Mouse (Mus musculus): ENCODE data around the gene Pdpk1. TPM values are rescaled to one million over a fixed set of nuclear protein-coding genes. Genes with fewer than 3 reads are reported as not detected.

The Pdpk1 gene
- total RNA-seq (2021), result 100 to 1,000 TPM; 107 to 110 TPM

DNA sequence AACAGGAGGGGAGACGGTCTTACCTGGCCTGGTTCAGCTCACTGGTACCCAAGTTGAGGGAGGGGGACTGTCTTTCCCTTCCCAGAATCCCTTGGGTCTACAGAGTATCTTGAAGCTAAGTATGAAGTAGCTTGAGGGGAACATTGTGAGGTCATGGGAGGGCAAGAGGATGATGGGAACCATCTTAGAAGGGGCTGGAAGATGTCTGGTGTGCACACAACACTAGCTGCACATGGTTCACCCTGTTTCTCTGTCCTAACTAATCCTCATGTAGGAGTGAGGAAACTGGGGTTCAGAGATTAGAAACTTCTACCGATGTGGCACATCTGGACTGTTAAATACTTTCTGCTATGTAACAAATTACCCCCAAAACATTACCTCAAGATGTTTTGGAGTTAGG lies at the start of gene Pdpk1:
Gene Pdpk1 (minus strand): TSS at position 101 of the 400 bp plus-strand sequence.
- no peak for DNase-seq (ENCODE audit: low spot score in 2 of 2)
- intact Hi-C loops (cut with DNase I), result no loop called here

DNA sequence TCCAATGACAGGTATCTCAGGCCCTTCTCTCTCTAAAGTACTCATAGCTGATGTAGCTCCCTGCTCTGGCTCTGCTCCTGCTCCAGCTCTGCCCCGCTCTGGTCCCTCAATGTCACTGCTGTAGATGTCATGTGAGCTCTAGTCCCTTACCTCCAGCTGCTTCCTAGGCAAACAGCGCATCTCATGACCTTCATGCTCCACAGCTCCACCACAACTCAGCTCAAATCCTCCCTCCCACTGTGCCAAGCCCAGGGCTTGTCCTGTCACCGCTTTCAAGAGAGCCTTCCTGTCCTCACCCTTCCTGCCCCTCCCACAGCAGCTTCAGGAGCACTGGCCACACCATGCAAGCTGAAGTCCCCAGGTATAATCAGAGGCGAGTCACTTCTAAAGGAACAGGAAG lies 49.0 kb upstream of the Pdpk1 start:
- intact Hi-C loops (cut with DNase I), result no loop called here
- DNase-seq (ENCODE audit: low spot score in 2 of 2), result no peak

DNA sequence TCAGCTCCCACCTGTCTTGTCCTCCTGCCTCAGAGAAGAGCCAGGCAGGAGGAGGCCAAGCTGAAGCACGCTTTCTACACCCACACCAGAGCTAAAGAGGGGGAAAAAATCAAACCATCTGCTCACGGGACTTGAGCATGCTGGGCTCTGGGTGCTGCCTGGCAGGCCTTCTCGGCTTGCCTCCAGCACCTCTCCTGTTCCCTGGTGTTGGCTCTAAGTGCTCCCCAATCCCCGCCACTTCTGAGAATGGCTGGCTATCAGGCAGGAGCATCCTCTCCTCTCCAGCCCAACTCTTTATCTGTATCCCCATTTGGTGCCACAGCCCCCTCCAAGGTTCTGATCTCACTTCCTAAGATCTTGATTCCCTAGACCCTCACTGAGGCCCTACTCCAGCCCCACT lies 48.5 kb upstream of the Pdpk1 start:
- DNase-seq (ENCODE audit: low spot score in 2 of 2), result peak; percentile 74 to 80
- intact Hi-C loops (cut with DNase I), result no loop called here

DNA sequence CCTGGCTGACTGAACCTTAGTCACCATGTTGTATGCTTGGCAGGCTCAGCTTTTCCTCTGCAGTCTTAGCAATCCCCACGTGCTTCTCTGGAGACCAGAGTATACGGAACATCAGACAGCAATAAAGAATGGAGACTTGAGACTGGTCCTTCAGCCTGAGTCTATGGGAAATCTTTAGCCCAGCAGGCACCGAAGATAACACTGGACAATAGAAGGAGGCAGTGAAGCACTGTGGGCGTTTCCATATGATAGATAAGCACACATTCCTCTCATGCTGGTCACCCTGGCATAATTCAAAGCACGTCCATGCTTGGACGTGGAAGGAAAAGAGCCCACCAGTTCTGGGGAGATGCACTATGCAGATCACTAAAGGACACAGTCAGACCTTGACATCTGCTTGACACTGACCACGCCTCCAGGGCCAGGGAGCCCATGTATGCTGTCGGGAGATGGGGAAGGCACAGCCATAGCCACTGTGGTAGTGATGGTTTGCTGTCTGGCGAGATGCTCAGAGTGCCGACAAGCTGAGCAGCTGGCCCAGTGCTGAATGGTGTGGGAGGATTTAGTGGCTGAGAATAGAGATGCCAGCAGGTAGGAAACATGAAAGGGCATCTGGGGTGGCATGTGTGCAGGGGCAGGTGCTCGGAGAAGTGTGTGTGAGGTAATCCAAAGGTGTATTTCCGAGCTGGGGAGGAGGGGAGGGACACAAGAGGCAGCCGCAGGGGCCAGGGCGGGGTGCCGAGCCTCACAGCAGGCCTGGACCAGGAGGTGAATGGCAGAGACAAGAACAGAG lies 46.5 kb upstream of the Pdpk1 start:
- peak; percentile 51 to 64 for DNase-seq (ENCODE audit: low spot score in 2 of 2)

DNA sequence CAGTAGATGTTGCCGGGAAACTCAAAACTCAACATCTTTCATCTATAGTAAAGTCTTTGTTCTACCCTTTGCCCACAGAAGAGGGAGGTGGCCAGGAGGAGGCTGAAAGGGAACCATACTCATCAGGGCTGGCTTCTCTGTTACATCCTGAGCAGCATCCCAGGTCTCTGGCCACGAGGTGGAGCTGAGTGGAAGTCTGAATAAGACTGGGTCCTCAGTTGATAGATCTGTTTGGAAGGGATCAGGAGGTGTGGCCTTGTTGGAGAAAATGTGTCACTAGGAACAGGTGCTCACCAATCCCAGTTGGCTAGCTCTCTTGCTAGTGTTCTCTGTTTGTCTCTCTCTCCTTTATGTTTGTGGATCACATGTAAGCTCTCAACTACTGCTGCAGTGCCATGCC lies 44.6 kb upstream of the Pdpk1 start:
- intact Hi-C loops (cut with DNase I), result no loop called here
- DNase-seq (ENCODE audit: low spot score in 2 of 2), result no peak

More for the DNA sequence above, 46.5 kb upstream of the Pdpk1 start:
- intact Hi-C loops (cut with DNase I), result no loop called here

DNA sequence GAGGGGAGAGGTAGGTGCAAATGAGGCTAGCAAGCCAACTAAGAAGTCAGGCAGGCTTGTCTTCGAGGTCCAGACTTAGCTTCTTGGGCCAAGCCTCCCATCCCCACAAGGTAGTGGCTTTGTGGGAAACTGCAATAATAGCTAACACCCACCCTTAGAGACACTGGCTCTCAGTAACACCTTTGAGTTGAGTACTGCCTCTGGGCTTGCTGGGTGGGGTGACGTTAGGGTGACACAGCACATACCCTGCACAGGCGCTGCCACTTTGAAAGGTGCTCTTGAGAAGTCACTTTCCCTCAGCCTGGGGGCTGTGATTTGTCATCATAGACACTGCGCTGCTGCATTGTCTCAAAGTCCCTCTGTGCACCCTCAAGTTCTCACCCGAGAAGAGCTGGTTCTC lies 43.0 kb upstream of the Pdpk1 start:
- intact Hi-C loops (cut with DNase I), result no loop called here
- no peak for DNase-seq (ENCODE audit: low spot score in 2 of 2)

DNA sequence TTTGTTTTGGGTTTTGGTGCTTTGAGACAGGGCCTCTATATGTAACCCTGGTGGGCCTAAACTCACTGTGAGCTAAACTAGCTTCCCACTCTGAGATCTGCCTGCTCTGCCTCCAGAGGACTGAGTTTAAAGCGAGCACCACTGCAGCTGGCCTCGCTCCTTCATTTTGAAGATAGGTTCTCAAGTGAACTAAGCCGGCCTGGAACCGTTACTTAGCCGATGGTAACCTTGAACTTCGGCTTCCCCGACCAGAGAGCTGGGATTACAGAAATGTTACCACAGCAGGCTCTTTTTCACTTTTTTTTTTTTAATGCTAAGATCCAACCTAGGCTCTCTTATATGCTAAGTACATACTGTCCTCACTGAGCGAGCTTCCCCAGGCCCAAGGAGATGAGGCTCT lies 42.5 kb upstream of the Pdpk1 start:
- DNase-seq (ENCODE audit: low spot score in 2 of 2), result no peak
- intact Hi-C loops (cut with DNase I), result no loop called here

DNA sequence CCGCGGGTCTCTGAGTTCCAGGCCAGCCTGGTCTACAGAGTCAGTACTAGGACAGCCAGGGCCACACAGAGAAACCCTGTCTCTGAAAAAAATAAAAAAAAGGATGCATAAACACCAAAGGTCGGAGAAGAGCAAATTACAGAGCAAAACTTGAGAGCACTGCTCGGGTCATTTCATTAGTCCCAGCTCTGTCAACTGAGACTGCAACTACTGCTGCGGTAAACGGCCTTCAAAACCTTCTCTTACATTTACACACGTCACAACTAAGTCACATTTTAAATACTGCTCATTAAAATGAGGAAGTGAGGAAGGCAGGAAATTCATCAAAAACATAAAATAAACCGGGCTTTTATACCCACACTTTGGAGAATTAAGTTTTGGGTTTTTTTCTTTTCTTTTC lies 42.1 kb upstream of the Pdpk1 start:
- no peak for DNase-seq (ENCODE audit: low spot score in 2 of 2)
- intact Hi-C loops (cut with DNase I), result no loop called here

DNA sequence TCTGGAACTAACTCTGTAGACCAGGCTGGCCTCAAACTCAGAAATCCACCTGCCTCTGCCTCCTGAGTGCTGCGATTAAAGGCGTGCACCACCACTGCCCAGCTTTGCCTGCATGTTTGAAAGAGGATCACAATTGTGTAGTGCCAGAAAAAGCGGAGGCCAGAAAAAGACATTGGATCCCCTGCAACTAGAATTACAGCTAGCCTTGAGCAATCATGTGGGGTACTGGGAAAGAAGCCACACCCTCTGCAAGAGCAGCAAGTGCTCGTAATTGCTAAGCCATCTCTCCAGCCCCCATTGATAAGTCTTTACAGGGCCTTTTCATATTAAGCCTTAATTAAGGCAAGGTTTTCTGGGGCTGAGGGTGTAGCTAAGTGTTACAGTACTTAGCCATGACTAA lies 40.8 kb upstream of the Pdpk1 start:
- no peak for DNase-seq (ENCODE audit: low spot score in 2 of 2)
- intact Hi-C loops (cut with DNase I), result no loop called here

DNA sequence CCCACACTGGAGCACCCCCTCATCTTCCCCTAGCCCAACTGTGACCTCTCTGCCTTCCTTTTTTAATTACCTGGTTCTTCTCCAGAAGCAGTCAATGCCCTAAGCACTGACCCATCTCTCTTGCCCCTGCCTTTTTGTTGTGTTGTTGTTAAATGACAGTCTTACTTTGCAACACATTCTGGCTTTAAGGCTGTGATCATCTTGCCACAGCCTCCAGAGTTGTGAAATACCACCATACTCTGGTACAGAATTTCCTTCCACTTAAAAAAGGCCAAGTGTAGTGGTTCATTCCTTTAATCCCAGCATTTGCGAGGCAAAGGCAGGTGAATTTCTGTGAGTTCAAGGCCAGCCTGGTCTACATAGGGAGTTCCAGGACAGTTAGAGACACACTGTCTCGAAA lies 40.2 kb upstream of the Pdpk1 start:
- DNase-seq (ENCODE audit: low spot score in 2 of 2), result no peak
- intact Hi-C loops (cut with DNase I), result no loop called here

DNA sequence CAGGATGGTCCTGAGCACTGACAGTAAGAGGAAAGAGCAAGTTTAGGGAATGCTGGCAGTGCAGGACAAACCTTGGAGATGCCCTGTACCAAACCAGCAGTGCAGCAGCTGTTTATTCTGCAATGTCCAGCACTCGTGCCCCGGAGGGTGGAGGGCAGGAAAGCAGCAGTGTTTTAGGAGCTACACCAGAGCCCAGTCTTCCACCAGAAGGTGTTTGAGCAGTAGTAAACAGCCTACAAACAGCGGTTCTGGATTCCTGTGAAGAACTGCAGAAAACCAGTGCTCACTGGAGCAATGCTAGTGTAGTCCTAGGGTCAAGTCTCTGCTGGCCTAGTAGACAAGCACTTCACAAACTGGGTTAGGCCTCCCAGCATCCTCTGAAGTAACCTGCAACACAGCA lies 23.5 kb upstream of the Pdpk1 start:
- intact Hi-C loops (cut with DNase I), result loop anchor here (5.0 to 10.0 kb wide), 2 partner anchors 178 to 221 kb away; partner anchors contain the start of genes Abca17 and Abca3
- no peak for DNase-seq (ENCODE audit: low spot score in 2 of 2)

DNA sequence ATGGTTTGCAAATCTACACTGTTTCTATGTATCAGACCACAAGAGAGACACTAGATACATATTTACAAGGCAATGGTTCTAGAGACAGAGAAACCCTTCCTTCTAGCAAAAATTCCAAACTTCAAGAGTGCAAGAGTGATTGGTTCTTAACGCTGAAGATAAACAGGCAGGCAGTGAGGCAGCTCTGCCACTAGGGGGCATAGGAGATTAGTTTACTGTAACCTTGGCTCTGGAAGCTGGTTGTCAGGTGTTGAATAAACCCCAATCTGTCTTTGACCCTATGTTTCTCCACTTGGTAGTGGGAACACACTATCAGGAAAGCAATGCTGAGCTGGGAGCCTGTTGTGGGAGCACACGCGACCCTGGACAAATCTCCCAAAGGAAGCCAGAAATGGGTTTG lies 22.7 kb upstream of the Pdpk1 start:
- intact Hi-C loops (cut with DNase I), result loop anchor here (5.0 to 10.0 kb wide), 2 partner anchors 179 to 221 kb away; partner anchors contain the start of genes Abca17 and Abca3

DNA sequence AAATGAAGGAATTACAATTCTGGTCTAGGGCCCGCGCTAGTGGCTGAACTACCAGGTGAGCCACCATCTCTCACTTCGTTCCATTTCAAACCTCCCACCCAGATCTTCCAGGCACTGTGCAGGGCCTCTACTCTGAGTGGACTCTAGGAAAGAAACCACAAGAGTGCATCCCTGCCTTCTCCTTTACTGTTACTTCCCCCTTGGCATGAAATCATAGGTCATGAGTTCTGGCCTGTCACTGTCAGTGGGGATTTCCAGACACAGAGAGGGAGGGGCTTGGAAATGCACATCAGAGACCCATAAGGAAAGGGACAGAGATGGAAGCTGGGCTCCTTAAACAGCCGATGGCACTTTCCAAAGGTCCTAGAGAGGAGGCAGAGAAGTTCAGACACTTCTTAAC lies 21.0 kb upstream of the Pdpk1 start:
- DNase-seq (ENCODE audit: low spot score in 2 of 2), result no peak
- intact Hi-C loops (cut with DNase I), result loop anchor here (5.0 to 10.0 kb wide), 2 partner anchors 181 to 223 kb away; partner anchors contain the start of genes Abca17 and Abca3

More for the DNA sequence above, 22.7 kb upstream of the Pdpk1 start:
- DNase-seq (ENCODE audit: low spot score in 2 of 2), result peak; percentile 41 to 58

DNA sequence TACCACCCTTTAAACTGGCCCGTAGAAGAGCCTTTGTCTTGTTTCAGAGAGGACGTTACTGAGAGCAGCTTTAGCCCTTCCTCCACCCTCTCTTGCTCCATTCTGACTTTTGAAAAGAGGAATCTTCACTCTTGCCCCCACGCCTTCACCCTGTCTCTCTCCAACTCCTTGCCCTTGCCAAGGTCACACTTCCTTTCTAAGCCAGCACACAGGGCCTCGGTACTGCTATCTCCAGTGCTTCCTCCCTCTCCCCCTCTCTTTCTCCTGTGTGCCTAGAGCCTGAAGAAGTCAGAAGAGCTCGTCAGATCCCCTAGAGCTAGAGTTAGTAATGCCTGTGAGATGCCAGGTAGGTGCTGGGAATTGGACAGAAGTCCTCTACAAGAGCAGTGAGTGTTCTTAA lies 20.0 kb upstream of the Pdpk1 start:
- DNase-seq (ENCODE audit: low spot score in 2 of 2), result no peak
- intact Hi-C loops (cut with DNase I), result loop anchor here (5.0 to 10.0 kb wide), 2 partner anchors 182 to 224 kb away; partner anchors contain the start of genes Abca17 and Abca3

DNA sequence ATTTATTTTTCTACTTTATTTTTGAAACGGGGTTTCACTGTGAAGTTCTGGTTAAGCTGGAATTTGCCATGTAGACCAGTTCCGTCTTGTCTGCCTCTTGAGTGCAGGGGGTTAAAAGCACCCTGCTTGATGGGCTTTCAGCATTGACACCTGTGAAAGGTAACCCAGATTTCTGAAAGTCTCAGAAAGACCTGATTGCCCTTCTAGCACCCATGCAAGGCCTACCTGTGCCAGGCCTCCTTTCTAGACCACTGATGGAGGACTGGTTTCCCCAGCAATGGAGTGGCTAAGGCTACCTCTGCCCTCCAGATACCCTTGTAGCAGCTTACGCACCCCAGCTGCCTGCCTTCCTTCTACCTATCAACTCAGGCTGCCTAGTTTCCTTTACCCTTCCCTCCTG lies 19.4 kb upstream of the Pdpk1 start:
- intact Hi-C loops (cut with DNase I), result loop anchor here (5.0 to 10.0 kb wide), 2 partner anchors 182 to 225 kb away; partner anchors contain the start of genes Abca17 and Abca3

DNA sequence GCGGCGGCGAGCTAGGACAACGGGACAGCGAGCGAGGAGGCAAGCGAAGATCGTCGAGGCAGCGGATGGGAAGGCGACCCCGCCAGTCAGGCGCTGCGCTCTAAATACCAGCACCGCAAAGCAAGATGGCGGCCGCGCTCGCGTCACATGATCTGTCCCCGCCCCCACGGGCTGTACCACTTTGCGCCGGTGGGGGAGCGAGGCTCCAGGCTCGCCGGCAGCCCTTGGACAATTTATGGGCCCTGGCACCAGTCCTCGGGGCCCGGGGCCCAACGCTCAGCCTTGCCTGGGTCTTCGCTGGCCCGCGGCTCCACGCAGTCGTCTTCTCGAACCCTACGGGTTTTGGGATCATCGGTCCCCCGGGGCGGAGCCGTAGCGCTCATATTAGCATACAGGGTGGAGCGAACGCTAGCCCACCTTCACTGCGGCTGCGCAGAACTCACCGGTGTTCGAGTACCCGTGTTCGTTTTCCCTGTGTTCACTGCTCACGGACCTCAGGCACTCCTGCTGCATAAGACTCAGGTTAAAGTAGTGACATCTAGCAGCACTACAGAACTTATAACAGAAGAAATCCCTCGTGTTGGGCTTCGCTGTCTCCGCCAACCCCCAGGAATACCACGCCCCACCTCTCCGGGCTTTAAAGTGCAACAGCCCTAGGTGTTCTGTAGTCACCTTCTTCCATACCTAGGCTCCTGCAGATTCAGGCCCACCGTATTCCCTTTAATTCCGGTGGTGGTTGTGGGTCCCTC lies 18.8 kb upstream of the Pdpk1 start, which contains the start of gene Atp6v0c:
Gene Atp6v0c (minus strand): TSS at position 386 of the 749 bp plus-strand sequence.
- intact Hi-C loops (cut with DNase I), result loop anchor here (2.0 to 10.0 kb wide), 4 partner anchors 37 to 245 kb away; partner anchors contain the start of genes Abca17, Abca3 and Rnps1
- DNase-seq (ENCODE audit: low spot score in 2 of 2), result peak; percentile 95 to 96

More for the DNA sequence above, 19.4 kb upstream of the Pdpk1 start:
- no peak for DNase-seq (ENCODE audit: low spot score in 2 of 2)

DNA sequence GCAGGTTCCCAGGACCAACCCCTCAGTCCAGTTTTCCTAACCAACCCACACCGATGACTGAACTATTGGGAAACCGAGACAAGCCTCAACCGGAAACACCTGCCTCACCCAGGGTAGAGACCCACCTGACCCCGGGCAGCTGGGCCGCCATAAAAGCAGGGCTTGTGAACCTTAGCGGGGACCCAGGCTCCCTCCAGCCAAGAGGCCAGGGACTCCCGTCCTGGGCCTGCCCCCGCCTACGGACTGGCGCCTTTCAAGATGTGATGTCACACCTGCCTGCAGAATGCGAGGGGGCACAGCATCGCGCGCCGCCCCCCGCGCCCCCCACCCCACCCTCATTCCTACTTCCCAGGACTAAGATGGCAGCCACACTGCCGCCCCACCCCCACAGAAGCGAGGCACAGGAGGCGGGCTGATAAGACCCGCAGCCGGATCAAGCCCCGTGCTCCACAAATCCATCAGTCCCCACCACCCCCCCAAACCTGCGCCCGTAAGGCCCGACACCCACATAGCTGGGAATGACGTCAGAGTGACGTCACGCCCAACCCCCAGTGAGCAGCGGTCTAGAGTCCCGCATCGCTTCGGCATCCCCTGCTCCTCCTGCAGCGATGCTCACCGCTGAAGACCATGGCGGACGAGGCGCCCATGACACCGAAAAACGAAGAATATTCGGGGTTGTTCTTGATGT lies 18.0 kb upstream of the Pdpk1 start:
- intact Hi-C loops (cut with DNase I), result loop anchor here (2.0 to 10.0 kb wide), 2 partner anchors 38 to 246 kb away; partner anchors contain the start of gene Rnps1
- DNase-seq (ENCODE audit: low spot score in 2 of 2), result peak; percentile 73 to 79

DNA sequence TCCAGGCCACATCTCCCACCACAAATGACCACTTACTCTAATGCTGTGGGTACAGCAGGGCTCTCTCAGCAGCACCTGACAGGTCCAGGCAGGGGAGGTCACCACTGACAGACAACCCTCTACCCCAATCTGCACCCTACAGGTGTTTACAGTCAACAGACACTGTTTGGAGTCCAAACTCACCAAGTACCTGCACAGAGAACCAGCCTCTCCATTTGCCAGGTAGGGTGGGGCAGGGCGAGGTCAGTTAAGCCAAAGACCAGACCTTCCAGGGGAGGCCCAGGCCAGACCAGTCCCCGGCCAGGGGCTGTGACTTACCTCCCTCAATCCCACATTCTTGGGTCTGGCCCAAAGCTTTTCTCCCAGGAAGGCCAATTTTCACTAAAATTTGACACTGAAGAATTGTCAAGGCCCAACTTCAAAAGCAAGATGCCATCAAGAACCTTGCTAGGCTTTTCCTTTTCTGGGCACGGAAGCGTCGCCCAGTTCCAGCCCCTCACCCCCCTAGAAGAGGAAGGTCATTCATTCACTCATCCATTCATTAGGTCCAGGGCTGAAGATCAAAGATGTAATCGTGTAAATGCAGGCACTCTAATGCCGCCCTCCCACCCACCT lies 17.3 kb upstream of the Pdpk1 start:
- DNase-seq (ENCODE audit: low spot score in 2 of 2), result no peak
- intact Hi-C loops (cut with DNase I), result loop anchor here (2.0 to 10.0 kb wide), 2 partner anchors 39 to 247 kb away; partner anchors contain the start of gene Rnps1

DNA sequence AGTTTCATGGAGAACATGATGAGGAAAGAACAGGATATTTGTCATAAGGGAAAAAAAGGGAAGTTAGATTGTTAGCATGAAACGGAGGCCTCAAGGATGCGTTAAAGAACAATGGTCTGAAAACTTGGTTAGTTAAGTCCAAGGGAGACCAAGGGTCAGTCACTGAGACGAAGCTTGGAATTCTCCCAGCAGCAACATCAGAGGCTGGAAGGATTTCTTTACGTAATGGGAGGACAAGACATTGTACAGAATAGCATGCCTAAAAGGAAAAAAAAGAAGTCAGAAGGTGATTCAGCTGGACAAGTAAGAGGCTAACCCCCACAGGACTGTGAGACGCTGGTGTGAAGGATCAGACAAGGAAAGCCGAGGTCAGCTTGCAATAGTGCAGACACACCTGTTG lies 16.4 kb upstream of the Pdpk1 start:
- DNase-seq (ENCODE audit: low spot score in 2 of 2), result no peak
- intact Hi-C loops (cut with DNase I), result loop anchor here (10.0 kb wide), 1 partner anchor 248 kb away; the partner anchor contains the start of gene Rnps1
